Mouse (Mus musculus) liver, embryonic 14.5 days (tissue): ENCODE measurements around the gene Ppp1r17.

ENCODE experiments used
- CTCF ChIP-seq: IDR thresholded peaks from 2 replicates; pipeline ENCODE4 v1.5.1; 2016; ENCODE audit warnings: antibody characterized with exemption, low read depth, control low read depth
- EP300 ChIP-seq: IDR thresholded peaks from 2 replicates; pipeline ENCODE4 v1.6.1; 2016; ENCODE audit warnings: antibody characterized with exemption, low read depth

- TF ChIP-seq EP300 (no peak), CTCF (no peak)
Observed at GRCm38 (mm10) chr6:56008711-56009110, 8.6 kb upstream of the Ppp1r17 start.
